Mouse (Mus musculus): ENCODE data around the gene Foxn3. TPM values are rescaled to one million over a fixed set of nuclear protein-coding genes. Genes with fewer than 3 reads are reported as not detected.

Foxn3 gene
- polyA plus RNA-seq, 1 experiment = 6.2 TPM

GRCm38 (mm10) chr12:99319896-99320295 lies 243.5 kb downstream of the Foxn3 start:
- 77% methylated on average over 2 of the region's 2 CpGs for WGBS
- no peak for DNase-seq (ENCODE audit: low read depth, low spot score)

DNA sequence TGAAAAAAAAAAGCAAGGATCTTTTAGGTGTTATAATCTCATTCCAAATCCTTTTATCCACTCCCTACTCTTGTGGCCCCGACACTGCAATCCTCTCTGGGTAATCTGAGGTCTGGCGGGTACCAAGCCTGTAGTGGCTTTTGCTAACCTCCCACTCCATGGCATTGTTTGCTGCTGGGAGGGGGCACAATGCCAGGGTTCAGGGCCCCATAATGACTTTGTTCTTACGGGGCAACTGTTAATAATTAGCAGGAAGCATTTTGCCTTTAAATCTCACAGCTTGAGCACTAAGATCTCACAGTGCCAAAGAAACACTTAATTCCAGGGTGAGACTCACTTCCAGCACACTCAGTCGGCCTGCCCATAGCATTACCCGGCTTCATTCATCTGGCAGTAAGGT lies 244.2 kb downstream of the Foxn3 start:
- 58% methylated on average over 5 of the region's 5 CpGs for WGBS
- no peak for DNase-seq (ENCODE audit: low read depth, low spot score)

GRCm38 (mm10) chr12:99315931-99316330 lies 247.5 kb downstream of the Foxn3 start:
- no peak for DNase-seq (ENCODE audit: low read depth, low spot score)
- WGBS = 95% methylated on average over 6 of the region's 6 CpGs

DNA sequence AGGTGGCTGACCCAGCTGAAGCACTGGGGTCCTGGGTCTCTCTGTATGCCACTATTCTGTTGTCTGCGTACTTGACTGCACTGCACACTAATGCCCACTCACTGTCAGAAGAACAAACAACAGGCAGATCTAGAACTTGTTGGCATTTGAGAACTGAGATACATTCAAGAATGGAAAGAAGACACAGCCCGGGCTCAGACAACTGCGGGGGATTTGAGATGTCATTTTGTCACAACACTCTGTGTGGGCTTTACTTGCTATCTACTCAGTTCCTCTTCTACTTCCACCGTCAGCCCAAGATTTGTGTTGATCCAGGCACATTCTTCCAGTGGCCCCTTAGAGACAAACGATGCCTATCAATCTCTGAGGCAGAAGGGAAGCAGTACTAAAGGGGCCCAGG lies 248.6 kb downstream of the Foxn3 start:
- WGBS = 82% methylated on average over 5 of the region's 5 CpGs
- DNase-seq (ENCODE audit: low read depth, low spot score) = no peak

DNA sequence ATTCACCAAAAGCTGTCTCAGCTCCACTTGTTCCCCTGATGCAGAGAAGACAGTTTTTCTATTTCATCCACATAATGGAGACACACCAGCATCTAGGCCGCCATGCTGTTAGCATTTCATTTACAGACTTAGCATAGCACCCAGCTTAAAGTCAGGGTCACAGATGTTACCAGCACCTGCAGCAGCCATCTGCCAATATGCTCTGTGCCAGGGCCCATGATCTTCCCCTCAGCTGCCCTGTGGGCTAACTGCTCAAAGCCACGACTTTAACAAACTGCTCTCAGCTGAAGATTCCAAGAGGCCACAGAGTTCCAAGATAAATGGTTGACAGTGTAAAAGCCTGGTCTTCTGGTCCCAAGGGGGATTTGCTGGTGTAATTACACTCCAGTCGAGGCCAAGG lies 252.1 kb downstream of the Foxn3 start:
- 63% methylated on average over 3 of the region's 3 CpGs for WGBS
- no peak for DNase-seq (ENCODE audit: low read depth, low spot score)

- 88% methylated on average over 5 of the region's 5 CpGs for WGBS
- DNase-seq (ENCODE audit: low read depth, low spot score) = no peak
Measured at GRCm38 (mm10) chr12:99309937-99310336, 253.4 kb downstream of the Foxn3 start.

DNA sequence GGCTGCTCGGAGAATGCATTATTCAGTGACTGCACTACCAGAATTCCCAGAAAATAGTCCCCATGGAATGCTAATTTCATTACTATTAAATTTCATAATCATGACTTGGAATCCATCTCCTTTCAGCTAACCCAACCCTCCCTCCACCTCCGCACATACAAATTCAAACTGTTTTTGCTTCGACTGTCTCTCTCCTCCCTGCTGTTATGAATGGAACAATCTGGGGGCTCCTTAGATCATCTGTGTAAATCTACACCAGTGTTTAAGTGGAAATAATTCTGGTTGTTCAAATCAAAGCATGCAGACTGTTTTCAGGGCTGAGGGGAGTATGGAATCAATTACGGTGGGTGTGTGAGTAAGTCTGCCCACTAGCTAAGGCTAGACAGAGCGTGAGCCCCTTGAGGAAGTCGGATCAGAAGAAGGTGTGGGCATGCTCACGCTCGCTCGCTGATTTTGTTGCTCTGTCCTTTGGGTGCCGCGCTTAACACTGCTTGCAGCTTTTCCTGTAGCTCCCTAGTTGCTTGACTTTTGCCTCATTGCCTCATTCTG lies 254.8 kb downstream of the Foxn3 start:
- DNase-seq (ENCODE audit: low read depth, low spot score) = no peak
- WGBS = 90% methylated on average over 11 of the region's 11 CpGs

GRCm38 (mm10) chr12:99306536-99307204 lies 256.7 kb downstream of the Foxn3 start:
- no peak for DNase-seq (ENCODE audit: low read depth, low spot score)
- WGBS = 66% methylated on average over 6 of the region's 6 CpGs

- no peak for DNase-seq (ENCODE audit: low read depth, low spot score)
- WGBS = 64% methylated on average over 14 of the region's 14 CpGs
Measured at GRCm38 (mm10) chr12:99305784-99306535, 257.4 kb downstream of the Foxn3 start.

GRCm38 (mm10) chr12:99305324-99305723 lies 258.1 kb downstream of the Foxn3 start:
- 65% methylated on average over 2 of the region's 2 CpGs for WGBS
- DNase-seq (ENCODE audit: low read depth, low spot score) = no peak

DNA sequence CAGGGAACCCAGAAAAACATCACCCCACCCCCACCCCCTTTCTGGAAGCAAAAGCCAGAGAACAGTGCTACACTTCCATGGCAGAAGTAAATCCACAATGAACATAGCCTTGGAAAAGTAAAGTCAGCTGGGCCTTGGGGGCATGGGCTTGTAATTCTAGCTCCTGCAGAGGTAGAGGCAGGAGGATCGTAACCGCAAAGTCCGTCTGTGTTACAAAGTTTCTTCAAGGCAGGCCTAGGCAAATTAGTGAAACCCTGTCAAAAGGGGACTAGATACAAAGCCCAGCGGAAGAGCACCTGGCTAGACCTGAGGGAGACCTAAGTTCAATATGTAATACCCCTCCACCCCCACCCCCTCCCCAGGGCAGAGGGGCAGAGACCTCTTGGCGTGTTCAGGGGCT lies 259.3 kb downstream of the Foxn3 start:
- WGBS = 95% methylated on average over 5 of the region's 5 CpGs
- DNase-seq (ENCODE audit: low read depth, low spot score) = no peak

DNA sequence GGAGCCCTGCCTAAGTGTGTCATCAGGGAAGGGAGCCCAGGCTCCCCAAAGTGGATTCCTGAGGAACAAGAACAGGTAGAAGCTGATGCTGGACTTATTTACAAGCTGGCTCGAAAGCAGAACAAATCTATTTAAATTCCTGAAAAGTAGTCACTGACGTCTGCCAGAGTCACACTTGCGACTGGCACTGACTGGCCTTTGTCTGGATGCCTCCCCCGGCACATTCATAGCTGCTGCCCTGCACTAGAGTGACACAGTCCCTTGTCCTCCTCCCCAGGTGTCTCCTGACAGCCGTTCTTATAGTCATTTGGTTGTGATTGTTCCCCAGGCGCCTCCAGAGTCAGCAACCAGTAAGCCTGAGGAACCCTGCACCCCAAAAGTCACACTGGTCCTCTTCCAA lies 259.8 kb downstream of the Foxn3 start:
- DNase-seq (ENCODE audit: low read depth, low spot score) = no peak
- 85% methylated on average over 6 of the region's 6 CpGs for WGBS

GRCm38 (mm10) chr12:99299900-99300299 lies 263.5 kb downstream of the Foxn3 start:
- WGBS = 56% methylated on average over 4 of the region's 4 CpGs
- DNase-seq (ENCODE audit: low read depth, low spot score) = no peak

GRCm38 (mm10) chr12:99298851-99299600 lies 264.4 kb downstream of the Foxn3 start:
- no peak for DNase-seq (ENCODE audit: low read depth, low spot score)
- 77% methylated on average over 12 of the region's 12 CpGs for WGBS

- DNase-seq (ENCODE audit: low read depth, low spot score) = no peak
- WGBS = 81% methylated on average over 6 of the region's 6 CpGs
Measured at GRCm38 (mm10) chr12:99298242-99298641, 265.1 kb downstream of the Foxn3 start.

- WGBS = 67% methylated on average over 2 of the region's 2 CpGs
- DNase-seq (ENCODE audit: low read depth, low spot score) = no peak
Measured at GRCm38 (mm10) chr12:99297792-99298191, 265.6 kb downstream of the Foxn3 start.

GRCm38 (mm10) chr12:99293532-99293931 lies 269.9 kb downstream of the Foxn3 start:
- WGBS = 69% methylated on average over 7 of the region's 7 CpGs
- DNase-seq (ENCODE audit: low read depth, low spot score) = no peak

- no peak for DNase-seq (ENCODE audit: low read depth, low spot score)
- 88% methylated on average over 6 of the region's 6 CpGs for WGBS
Measured at GRCm38 (mm10) chr12:99292152-99292551, 271.2 kb downstream of the Foxn3 start.

DNA sequence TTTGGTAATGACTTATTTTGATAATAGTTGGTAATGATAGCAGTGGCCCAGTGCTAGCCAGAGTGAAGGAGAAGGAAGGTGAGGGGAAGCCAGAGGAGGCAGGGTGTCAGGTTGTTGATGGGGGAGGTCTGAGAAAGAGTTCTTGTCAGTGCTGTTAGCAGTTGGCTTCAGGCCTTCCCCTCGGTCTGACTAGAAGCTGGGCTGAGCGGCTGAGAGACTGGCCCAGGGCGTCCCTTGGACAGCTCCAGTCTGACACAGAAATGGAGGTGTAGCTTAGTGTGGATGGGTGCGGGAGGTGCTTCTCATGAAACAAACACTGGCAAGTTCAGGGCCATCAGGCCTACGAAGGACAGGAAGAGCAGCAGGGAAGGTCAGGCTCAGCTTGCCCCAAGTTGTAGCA lies 276.3 kb downstream of the Foxn3 start:
- WGBS = 84% methylated on average over 5 of the region's 5 CpGs
- no peak for DNase-seq (ENCODE audit: low read depth, low spot score)

DNA sequence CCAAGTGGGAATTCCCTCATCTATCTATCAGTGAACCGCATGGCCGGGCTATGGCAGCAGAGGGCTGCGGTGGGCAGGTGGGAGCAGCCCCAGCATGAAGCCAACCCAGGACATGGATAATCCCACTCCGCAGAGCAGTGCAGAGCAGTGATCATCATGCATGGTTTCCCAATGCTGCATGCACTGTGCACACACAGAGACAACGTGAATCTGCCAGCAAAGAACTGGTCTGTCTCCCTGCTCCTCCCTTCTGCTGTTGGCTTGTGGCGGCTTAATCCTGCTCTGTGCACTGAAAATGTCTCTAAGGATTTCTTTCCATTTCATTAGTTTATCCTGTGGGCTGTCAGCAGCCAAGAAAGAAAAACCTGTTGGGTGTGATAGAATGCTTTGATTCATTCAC lies 276.7 kb downstream of the Foxn3 start:
- WGBS = 90% methylated on average over 6 of the region's 6 CpGs
- no peak for DNase-seq (ENCODE audit: low read depth, low spot score)

Data from large intestine, adult 2 months (tissue).